Mouse (Mus musculus) embryonic facial prominence, embryonic 14.5 days (tissue): Measurements from ENCODE around the gene Mt4. TPM values are rescaled to one million over a fixed set of nuclear protein-coding genes. Genes with fewer than 3 reads are reported as not detected.

ENCODE experiments used
- ATAC-seq: fragments of 200-750 bp; cut with Nextera tagmentation; 2 replicates; pipeline ENCODE4 v1.8.0; 2017; ENCODE audit warnings: low read depth, moderate number of reproducible peaks, moderate TSS enrichment
- DNase-seq: peaks from one replicate; pipeline ENCODE4 v3.0.0-alpha.2; 2015; ENCODE audit warnings: low spot score
- H3K27ac ChIP-seq: fragments of 300-500 bp; sonication (generic); replicated peaks from 2 replicates; pipeline ENCODE4 v1.5.1; 2014; ENCODE audit warnings: low read depth, mild to moderate bottlenecking, low read length, moderate library complexity
- H3K27me3 ChIP-seq: fragments of 300-500 bp; sonication (generic); replicated peaks from 2 replicates; pipeline ENCODE4 v1.6.1; 2014; ENCODE audit warnings: low read length; ENCODE audit not compliant: control insufficient read depth, insufficient read depth
- H3K36me3 ChIP-seq: fragments of 300-500 bp; sonication (generic); 2 replicates; pipeline ENCODE4 v1.6.1; 2014; ENCODE audit warnings: low read length, mixed read lengths; ENCODE audit not compliant: control insufficient read depth, insufficient read depth
- H3K4me1 ChIP-seq: fragments of 300-500 bp; sonication (generic); 2 replicates; pipeline ENCODE4 v1.6.1; 2014; ENCODE audit warnings: antibody characterized with exemption, low read length; ENCODE audit not compliant: control insufficient read depth, insufficient read depth
- H3K4me2 ChIP-seq: fragments of 300-500 bp; sonication (generic); 2 replicates; pipeline ENCODE4 v1.6.1; 2014; ENCODE audit warnings: low read depth, mild to moderate bottlenecking, low read length, moderate library complexity, mixed read lengths
- H3K4me3 ChIP-seq: fragments of 300-500 bp; sonication (generic); 2 replicates; pipeline ENCODE4 v1.5.1; 2014; ENCODE audit warnings: low read depth, mild to moderate bottlenecking, low read length
- H3K9ac ChIP-seq: fragments of 300-500 bp; sonication (generic); 2 replicates; pipeline ENCODE4 v1.6.1; 2014; ENCODE audit warnings: low read depth, mild to moderate bottlenecking, low read length, moderate library complexity, mixed read lengths
- H3K9me3 ChIP-seq: fragments of 300-500 bp; sonication (generic); 2 replicates; pipeline ENCODE4 v1.6.1; 2016; ENCODE audit warnings: low read length; ENCODE audit not compliant: control insufficient read depth
- WGBS: fragments of 180-500 bp; shearing (Covaris S2); extraction: QIAGEN DNeasy Blood & Tissue Kit; methylation state at CpG from one replicate; pipeline ENCODE4 v1.1.7; 2014; 5-methylcytosine and 5-hydroxymethylcytosine counted together
- polyA plus RNA-seq: library from polyadenylated mRNA; unstranded; fragments of >200 nt; fragmentation: Nextera tagmentation; extraction: Ambion mirVana; gene quantifications from 2 replicates; pipeline ENCODE4 v1.2.1, GENCODE M21; 2014

Gene Mt4
- 1.4 TPM in 1 of 2 replicates, not detected in the other for polyA plus RNA-seq

DNA sequence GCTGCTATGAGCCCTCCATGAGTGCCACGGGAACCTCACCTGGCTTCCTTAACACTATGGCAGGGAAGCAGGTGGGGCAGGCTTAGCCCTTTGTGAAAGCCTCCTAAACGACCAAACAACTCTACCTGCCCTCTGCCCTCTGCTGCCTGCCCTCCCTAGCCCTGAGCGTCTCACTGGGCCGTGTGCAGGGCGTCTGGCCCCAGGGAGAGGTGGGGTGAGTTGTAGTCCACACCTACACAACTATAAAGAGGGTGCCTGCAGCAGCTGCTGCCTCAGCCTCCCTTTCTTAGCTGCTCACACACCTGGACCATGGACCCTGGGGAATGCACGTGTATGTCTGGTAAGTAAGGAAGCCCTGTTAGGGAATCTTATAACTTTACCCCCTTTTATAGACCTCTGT, at the start of gene Mt4:
Mt4 (plus strand) TSS at position 265 of the 400 bp plus-strand sequence.
- DNase-seq: no peak
- 56% methylated on average over 6 of the region's 6 CpGs for WGBS

DNA sequence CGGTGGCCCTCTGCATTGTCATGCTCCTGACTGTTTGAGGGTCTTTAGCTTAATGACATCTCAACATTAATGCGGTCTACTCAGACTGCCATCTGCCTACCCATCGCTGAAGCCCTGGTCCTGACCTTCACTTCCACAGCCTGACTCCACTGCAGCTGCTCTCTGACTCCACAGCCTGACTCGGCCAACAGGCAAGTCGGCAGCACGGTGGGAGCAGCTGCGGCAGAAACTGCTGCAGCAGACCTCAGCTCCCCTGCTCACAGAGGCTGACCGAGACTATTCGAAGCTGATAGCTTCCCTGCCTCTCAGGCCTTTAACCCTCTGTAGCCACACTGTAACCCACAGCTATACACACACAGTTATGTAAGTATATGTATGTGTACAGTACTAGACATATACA, 49.0 kb upstream of the Mt4 start:
- H3K27ac ChIP-seq: no peak overlapping the region
- H3K9me3 ChIP-seq: no peaks in the 10 kb centered on the region
- 0 out of 2 replicates have a peak, but pooled peaks cover 14% of the 10 kb centered on the region for H3K36me3 ChIP-seq
- H3K4me2 ChIP-seq: no peak overlapping the region
- 86% methylated on average over 9 of the region's 9 CpGs for WGBS
- H3K4me1 ChIP-seq: no peaks in the 10 kb centered on the region
- no peaks in the 10 kb centered on the region for H3K27me3 ChIP-seq
- DNase-seq: no peak
- no peak overlapping the region for H3K9ac ChIP-seq
- H3K4me3 ChIP-seq: no peak overlapping the region
- ATAC-seq: no peak

More for the DNA sequence above, at the start of gene Mt4:
- Histone ChIP-seq H3K36me3 (no peaks in the 10 kb centered on the region), H3K9ac (no peak within 1 kb of the TSS), H3K9me3 (no peaks in the 10 kb centered on the region), H3K4me1 (no peaks in the 10 kb centered on the region), H3K27me3 (no peaks in the 10 kb centered on the region), H3K27ac (no peak within 1 kb of the TSS), H3K4me2 (no peak within 1 kb of the TSS), H3K4me3 (no peak within 1 kb of the TSS)
- ATAC-seq: no peak

DNA sequence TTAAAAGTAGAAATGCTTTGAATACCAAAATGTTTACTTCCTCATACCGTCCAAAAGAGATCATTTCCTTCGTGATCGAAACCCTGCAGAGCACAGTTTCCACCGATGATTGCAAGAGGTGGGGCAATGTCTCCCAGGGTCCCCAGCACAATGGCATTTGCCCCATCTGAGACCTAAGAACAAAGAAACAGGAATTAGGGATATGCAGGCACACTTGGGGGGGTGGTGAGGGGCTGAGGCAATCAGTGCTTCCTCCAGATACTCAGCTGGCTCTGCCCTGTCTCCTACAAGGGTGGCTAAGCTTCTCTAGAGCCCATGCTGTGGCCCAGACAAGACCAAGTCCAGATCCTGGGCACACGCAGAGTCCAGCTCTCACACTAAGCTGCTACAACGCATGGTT, 47.3 kb upstream of the Mt4 start:
- no peak for ATAC-seq

DNA sequence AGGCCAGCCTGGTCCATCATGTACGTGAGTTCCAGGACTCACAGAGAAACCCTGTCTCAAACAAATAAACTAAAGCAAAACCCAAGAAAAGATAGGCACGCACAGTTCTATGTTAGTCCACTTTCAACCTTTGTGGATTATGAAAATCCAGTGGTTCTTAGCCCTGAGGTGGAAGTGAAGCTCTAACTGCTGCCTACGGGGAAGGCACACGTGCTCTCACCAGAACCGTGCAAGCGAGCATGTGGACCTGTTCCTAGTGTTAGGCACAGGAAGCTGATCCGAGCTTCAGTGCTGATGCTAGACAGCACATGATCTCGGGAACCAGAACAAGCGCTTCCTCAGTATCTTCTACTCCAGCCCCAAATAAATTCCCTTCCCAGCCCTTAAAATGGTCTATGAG, 44.1 kb upstream of the Mt4 start:
- Histone ChIP-seq H3K9ac (no peak overlapping the region), H3K36me3 (0 out of 2 replicates have a peak, but pooled peaks cover 4% of the 10 kb centered on the region), H3K27me3 (no peaks in the 10 kb centered on the region), H3K4me1 (no peaks in the 10 kb centered on the region), H3K27ac (no peak overlapping the region), H3K4me2 (no peak overlapping the region), H3K9me3 (no peaks in the 10 kb centered on the region), H3K4me3 (no peak overlapping the region)
- 83% methylated on average over 9 of the region's 9 CpGs for WGBS
- DNase-seq (no peak), ATAC-seq (no peak)

More for the DNA sequence above, 47.3 kb upstream of the Mt4 start:
- Histone ChIP-seq H3K9ac (no peak overlapping the region), H3K27me3 (no peaks in the 10 kb centered on the region), H3K9me3 (no peaks in the 10 kb centered on the region), H3K36me3 (0 out of 2 replicates have a peak, but pooled peaks cover 12% of the 10 kb centered on the region), H3K4me3 (no peak overlapping the region), H3K4me1 (no peaks in the 10 kb centered on the region), H3K4me2 (no peak overlapping the region), H3K27ac (no peak overlapping the region)
- no peak for DNase-seq
- 61% methylated on average over 6 of the region's 6 CpGs for WGBS

DNA sequence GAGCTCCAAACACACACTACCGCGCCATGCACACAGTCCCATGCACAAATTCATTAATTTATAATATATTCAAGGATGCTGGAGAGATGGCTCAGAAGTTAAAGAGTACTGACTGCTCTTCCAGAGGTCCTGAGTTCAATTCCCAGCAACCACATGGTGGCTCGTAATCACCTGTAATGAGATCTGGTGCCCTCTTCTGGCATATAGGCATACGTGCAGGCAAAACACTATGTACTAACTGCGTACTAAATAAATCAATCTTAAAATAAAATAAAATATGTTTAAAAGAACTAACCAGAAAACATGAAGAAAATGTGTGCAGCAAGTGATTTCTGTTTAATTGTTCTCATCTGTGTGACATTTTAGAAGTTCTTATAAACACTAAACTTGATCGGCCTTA, 42.7 kb upstream of the Mt4 start:
- Histone ChIP-seq H3K27me3 (no peaks in the 10 kb centered on the region), H3K9me3 (no peaks in the 10 kb centered on the region), H3K36me3 (no peaks in the 10 kb centered on the region), H3K9ac (no peak overlapping the region), H3K4me1 (0 out of 2 replicates have a peak, but pooled peaks cover 3% of the 10 kb centered on the region), H3K4me2 (no peak overlapping the region), H3K27ac (no peak overlapping the region), H3K4me3 (no peak overlapping the region)
- no peak for DNase-seq
- no peak for ATAC-seq
- WGBS: 82% methylated on average over 6 of the region's 6 CpGs

DNA sequence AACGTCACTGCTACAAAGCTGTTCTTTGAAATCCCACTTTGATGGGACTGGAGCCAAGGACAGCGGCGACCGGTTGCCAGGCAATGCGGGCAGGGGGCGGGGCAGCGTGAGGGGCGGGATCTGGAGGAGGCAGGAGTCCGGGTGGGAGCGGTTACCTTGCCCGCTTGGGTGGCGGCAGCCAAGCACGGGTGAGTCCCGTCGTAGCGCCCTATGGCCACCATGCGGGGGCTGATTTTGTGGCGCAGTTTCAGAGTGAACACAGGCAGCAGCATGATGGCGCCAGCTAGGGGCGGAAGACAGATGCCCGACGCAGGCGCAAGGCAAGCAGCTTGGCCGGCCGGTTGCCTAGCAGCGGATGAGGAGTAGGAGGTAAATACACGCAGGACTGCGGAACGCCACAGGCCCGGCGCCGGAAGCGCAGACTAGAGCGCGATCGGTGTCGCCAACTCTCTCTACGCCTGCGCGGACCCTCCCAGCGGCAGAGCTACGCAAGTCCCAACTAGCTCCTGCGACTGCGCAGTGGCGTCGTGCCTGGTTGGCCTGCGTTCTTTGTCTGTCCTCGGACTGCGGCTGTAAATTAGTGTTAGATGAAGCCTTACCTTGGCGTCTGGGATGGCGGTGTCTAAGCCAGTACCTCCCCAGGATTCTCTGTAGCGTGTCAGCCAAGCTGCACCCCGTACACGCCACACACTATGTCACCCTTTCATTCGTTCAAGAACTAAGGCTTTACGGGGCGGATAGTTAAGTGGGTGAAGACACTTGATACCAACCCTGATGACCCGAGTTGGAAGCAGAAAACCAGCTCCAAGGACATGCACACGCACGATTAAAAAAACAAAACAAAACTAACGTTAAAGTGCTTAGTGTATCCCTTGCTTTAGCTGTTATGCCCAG, 38.7 kb upstream of the Mt4 start, which contains the start of gene Bbs2:
Bbs2 (minus strand) TSS at position 848 of the 894 bp plus-strand sequence.
- ATAC-seq: peak; percentile 100
- no peaks in the 10 kb centered on the region for H3K9me3 ChIP-seq
- peak within 1 kb of the TSS; percentile 94 for H3K27ac ChIP-seq
- H3K9ac ChIP-seq: peak within 1 kb of the TSS; percentile 65
- H3K27me3 ChIP-seq: no peaks in the 10 kb centered on the region
- H3K4me2 ChIP-seq: peak within 1 kb of the TSS; percentile 60
- no peaks in the 10 kb centered on the region for H3K36me3 ChIP-seq
- H3K4me1 ChIP-seq: 0 out of 2 replicates have a peak, but pooled peaks cover 3% of the 10 kb centered on the region
- peak within 1 kb of the TSS; percentile 61 for H3K4me3 ChIP-seq
- peak; percentile 100 for DNase-seq
- WGBS: 1% methylated on average over 54 of the region's 61 CpGs

DNA sequence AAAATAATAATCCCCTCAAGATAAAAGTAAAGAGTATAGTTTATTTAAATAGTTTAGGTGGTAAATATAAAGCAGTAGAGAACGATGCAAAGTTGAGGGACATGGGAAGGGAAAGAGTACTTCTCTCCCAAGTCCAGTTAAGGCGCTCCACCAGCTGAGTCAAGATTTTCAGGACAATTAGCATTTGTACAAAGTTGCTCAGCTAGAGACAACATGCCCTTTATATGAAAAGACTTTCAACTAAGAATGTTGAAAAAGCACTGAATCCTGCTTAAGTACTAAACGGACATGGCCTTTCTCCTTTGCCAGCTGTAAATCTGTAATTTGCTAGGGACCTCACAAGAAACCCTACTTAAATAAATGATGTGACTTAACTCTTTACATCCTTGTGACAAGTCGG, 38.0 kb upstream of the Mt4 start:
- ATAC-seq (no peak), DNase-seq (no peak)
- Histone ChIP-seq H3K4me3 (peak overlapping the region; percentile 61), H3K9ac (peak overlapping the region; percentile 65), H3K4me2 (peak overlapping the region; percentile 60), H3K36me3 (no peaks in the 10 kb centered on the region), H3K4me1 (0 out of 2 replicates have a peak, but pooled peaks cover 3% of the 10 kb centered on the region), H3K27ac (peak overlapping the region; percentile 94), H3K27me3 (no peaks in the 10 kb centered on the region), H3K9me3 (no peaks in the 10 kb centered on the region)
- 48% methylated on average over 4 of the region's 4 CpGs for WGBS

DNA sequence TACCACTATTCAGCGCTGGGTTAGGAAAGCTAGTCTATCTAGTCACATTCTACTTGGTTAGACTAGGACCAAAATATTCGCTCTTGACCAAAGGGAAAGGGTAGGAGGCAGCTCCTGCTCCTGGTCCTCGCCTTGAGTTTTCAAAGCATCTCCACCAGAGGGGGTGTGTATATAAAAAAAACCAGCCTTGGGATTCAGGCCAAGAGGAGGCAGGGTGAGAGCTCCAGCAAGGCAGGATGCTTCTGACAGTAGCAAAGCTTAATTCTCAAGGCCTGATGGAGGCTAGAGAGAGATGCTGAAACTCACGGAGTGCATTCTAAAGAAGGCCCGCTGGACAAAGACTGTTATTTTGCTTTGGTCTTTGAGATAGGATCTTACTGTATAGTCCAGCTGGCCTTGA, 32.9 kb upstream of the Mt4 start:
- Histone ChIP-seq H3K27ac (no peak overlapping the region), H3K9me3 (no peaks in the 10 kb centered on the region), H3K4me3 (no peak overlapping the region), H3K4me2 (no peak overlapping the region), H3K9ac (no peak overlapping the region), H3K36me3 (no peaks in the 10 kb centered on the region), H3K27me3 (no peaks in the 10 kb centered on the region), H3K4me1 (no peaks in the 10 kb centered on the region)
- DNase-seq (no peak), ATAC-seq (no peak)
- 49% methylated on average over 5 of the region's 5 CpGs for WGBS
